Mouse (Mus musculus) liver, embryonic 14.5 days (tissue): ENCODE measurements around the gene Skil. TPM values are rescaled to one million over a fixed set of nuclear protein-coding genes. Genes with fewer than 3 reads are reported as not detected.
"Not testable (repeated sequence)": the region's sequence is repeated elsewhere in the genome, so short reads cannot be mapped to it uniquely, and the experiment has no call there.

Experiments
- ATAC-seq: fragments of 200-750 bp; cut with Nextera tagmentation; 2 replicates; pipeline ENCODE4 v1.8.0; 2017; ENCODE audit warnings: moderate number of reproducible peaks, mild to moderate bottlenecking, moderate library complexity; ENCODE audit not compliant: insufficient read depth
- DNase-seq, 3 experiments: peaks; one replicate each; pipeline ENCODE4 v3.0.0-alpha.2; 2012 to 2013; ENCODE audit warnings: low read depth in 3 of 3, low spot score in 3 of 3
- H3K27ac ChIP-seq: fragments of 300-500 bp; sonication (generic); 2 replicates; pipeline ENCODE4 v1.5.1; 2014; ENCODE audit warnings: moderate library complexity, mild to moderate bottlenecking, control low read depth, inconsistent platforms
- H3K27me3 ChIP-seq: fragments of 300-500 bp; sonication (generic); 2 replicates; pipeline ENCODE4 v1.6.1; 2014; ENCODE audit warnings: mild to moderate bottlenecking, low read length, moderate library complexity; ENCODE audit not compliant: control insufficient read depth, insufficient read depth
- H3K36me3 ChIP-seq: fragments of 300-500 bp; sonication (generic); replicated peaks from 2 replicates; pipeline ENCODE4 v1.6.1; 2014; ENCODE audit warnings: low read depth; ENCODE audit not compliant: control insufficient read depth, insufficient read depth
- H3K4me1 ChIP-seq, 2 experiments: fragments of 200-500 bp in 1 of 2; fragments of 300-500 bp in 1 of 2; sonication (generic) in 1 of 2; replicated peaks; 2 replicates each; pipeline ENCODE4 v1.6.1; 2012 to 2014; ENCODE audit warnings: antibody characterized with exemption in 1 of 2, inconsistent platforms in 1 of 2, low read length in 1 of 2; ENCODE audit not compliant: control insufficient read depth in 2 of 2, insufficient read depth in 2 of 2
- H3K4me2 ChIP-seq: fragments of 300-500 bp; sonication (generic); 2 replicates; pipeline ENCODE4 v1.6.1; 2014; ENCODE audit warnings: low read depth, mild to moderate bottlenecking, control low read depth, moderate library complexity
- H3K4me3 ChIP-seq, 2 experiments: fragments of 200-500 bp in 1 of 2; fragments of 300-500 bp in 1 of 2; sonication (generic) in 1 of 2; 2 replicates each; pipeline ENCODE4 v1.5.1; 2012 to 2014; ENCODE audit warnings: low read depth in 2 of 2, low read length in 2 of 2, mild to moderate bottlenecking in 2 of 2, control low read depth in 1 of 2, inconsistent platforms in 1 of 2, moderate library complexity in 1 of 2; ENCODE audit not compliant: insufficient read depth in 1 of 2
- H3K9ac ChIP-seq: fragments of 300-500 bp; sonication (generic); replicated peaks from 2 replicates; pipeline ENCODE4 v1.6.1; 2014; ENCODE audit warnings: mild to moderate bottlenecking, control low read depth, moderate library complexity
- H3K9me3 ChIP-seq: fragments of 300-500 bp; sonication (generic); 2 replicates; pipeline ENCODE4 v1.6.1; 2016; ENCODE audit warnings: low read length, mixed read lengths; ENCODE audit not compliant: control insufficient read depth
- CTCF ChIP-seq: IDR thresholded peaks from 2 replicates; pipeline ENCODE4 v1.5.1; 2016; ENCODE audit warnings: antibody characterized with exemption, low read depth, control low read depth
- EP300 ChIP-seq: IDR thresholded peaks from 2 replicates; pipeline ENCODE4 v1.6.1; 2016; ENCODE audit warnings: antibody characterized with exemption, low read depth
- WGBS: fragments of 180-500 bp; shearing (Covaris S2); extraction: QIAGEN DNeasy Blood & Tissue Kit; methylation state at CpG from one replicate; pipeline ENCODE4 v1.1.7; 2014; ENCODE audit not compliant: insufficient replicate concordance; 5-methylcytosine and 5-hydroxymethylcytosine counted together
- polyA plus RNA-seq, 2 experiments: library from polyadenylated mRNA; depleted of rRNA in 1 of 2; stranded (reverse) in 1 of 2; unstranded in 1 of 2; fragments of >200 nt; fragmentation: Nextera tagmentation in 1 of 2; extraction: Ambion mirVana in 1 of 2; gene quantifications; 2 replicates each; pipeline versions ENCODE4 v1.2.1 to v1.2.3; 2012 to 2014

The Skil gene
- polyA plus RNA-seq, 2 experiments, result 2.7 to 4.2 TPM

GRCm38 (mm10) chr3:31134696-31135095 lies 39.8 kb downstream of the Skil start:
- no peak overlapping the region for H3K4me3 ChIP-seq
- WGBS, result 42% methylated on average over 7 of the region's 7 CpGs
- ATAC-seq, result peak; percentile 14; the same call in 1 of the 2 replicates
- peak overlapping the region; percentile 51 for H3K4me2 ChIP-seq
- DNase-seq, result peak in 1 of 3 experiments; percentile 23
- no peak for TF ChIP-seq CTCF
- no peak for TF ChIP-seq EP300
- H3K27me3 ChIP-seq, result no peaks in the 10 kb centered on the region
- peak overlapping the region; percentile 7 for H3K9ac ChIP-seq
- H3K27ac ChIP-seq, result peak overlapping the region; percentile 36
- H3K4me1 ChIP-seq, result peaks cover 19 to 30% of the 10 kb centered on the region in 2 experiments
- H3K9me3 ChIP-seq, result no peaks in the 10 kb centered on the region
- H3K36me3 ChIP-seq, result no peaks in the 10 kb centered on the region

GRCm38 (mm10) chr3:31136591-31136990 lies 41.7 kb downstream of the Skil start:
- not testable (repeated sequence) for H3K9ac ChIP-seq, H3K27me3 ChIP-seq, ATAC-seq, H3K4me2 ChIP-seq, H3K9me3 ChIP-seq, DNase-seq, H3K27ac ChIP-seq, H3K4me3 ChIP-seq, H3K36me3 ChIP-seq
- WGBS, result 48% methylated on average over 4 of the region's 4 CpGs
- H3K4me1 ChIP-seq, result peaks cover 19 to 30% of the 10 kb centered on the region in 2 experiments

GRCm38 (mm10) chr3:31138454-31139424 lies 43.9 kb downstream of the Skil start:
- 50% methylated on average over 13 of the region's 13 CpGs for WGBS
- no peak overlapping the region for H3K4me3 ChIP-seq
- TF ChIP-seq EP300 (no peak), CTCF (peak; percentile 78)
- no peak overlapping the region for H3K9ac ChIP-seq
- H3K9me3 ChIP-seq, result no peaks in the 10 kb centered on the region
- H3K27ac ChIP-seq, result no peak overlapping the region
- peak; percentile 50 to 69 (median 58) for DNase-seq
- no peaks in the 10 kb centered on the region for H3K27me3 ChIP-seq
- no peaks in the 10 kb centered on the region for H3K36me3 ChIP-seq
- peaks cover 14 to 23% of the 10 kb centered on the region in 2 experiments for H3K4me1 ChIP-seq
- ATAC-seq, result no peak
- no peak overlapping the region for H3K4me2 ChIP-seq

GRCm38 (mm10) chr3:31141621-31142020 lies 46.8 kb downstream of the Skil start:
- no peak for ATAC-seq
- TF ChIP-seq EP300 (no peak), CTCF (no peak)

GRCm38 (mm10) chr3:31145222-31145621 lies 50.4 kb downstream of the Skil start:
- H3K4me2 ChIP-seq, ATAC-seq: not testable (repeated sequence)

More at GRCm38 (mm10) chr3:31141621-31142020, 46.8 kb downstream of the Skil start:
- Histone ChIP-seq H3K4me2 (no peak overlapping the region), H3K9ac (no peak overlapping the region), H3K27ac (no peak overlapping the region), H3K4me1 (peaks cover 0 to 2% of the 10 kb centered on the region in 2 experiments; a peak in 2 of 4 replicates), H3K27me3 (no peaks in the 10 kb centered on the region), H3K36me3 (no peaks in the 10 kb centered on the region), H3K4me3 (no peak overlapping the region), H3K9me3 (no peaks in the 10 kb centered on the region)
- WGBS, result 57% methylated on average over 4 of the region's 4 CpGs
- DNase-seq, result no peak

More at GRCm38 (mm10) chr3:31145222-31145621, 50.4 kb downstream of the Skil start:
- not testable (repeated sequence) for H3K9ac ChIP-seq, H3K27me3 ChIP-seq, H3K9me3 ChIP-seq, H3K4me1 ChIP-seq, H3K36me3 ChIP-seq, H3K4me3 ChIP-seq, DNase-seq, H3K27ac ChIP-seq
- WGBS, result 67% methylated on average over 11 of the region's 11 CpGs
